Mouse (Mus musculus) neural tube, embryonic 13.5 days (tissue): ENCODE results near the gene Mad2l1bp. TPM values are rescaled to one million over a fixed set of nuclear protein-coding genes. Genes with fewer than 3 reads are reported as not detected.

Source experiments
- ATAC-seq: fragments of 200-750 bp; cut with Nextera tagmentation; 2 replicates; pipeline ENCODE4 v1.8.0; 2017; ENCODE audit warnings: low read depth, mild to moderate bottlenecking, moderate TSS enrichment, moderate library complexity
- H3K27ac ChIP-seq: fragments of 300-500 bp; sonication (generic); replicated peaks from 2 replicates; pipeline ENCODE4 v1.5.1; 2015; ENCODE audit warnings: moderate library complexity, mild to moderate bottlenecking, inconsistent platforms
- H3K27me3 ChIP-seq: fragments of 300-500 bp; sonication (generic); 2 replicates; pipeline ENCODE4 v1.6.1; 2015; ENCODE audit warnings: mild to moderate bottlenecking, inconsistent platforms
- H3K36me3 ChIP-seq: fragments of 300-500 bp; sonication (generic); 2 replicates; pipeline ENCODE4 v1.6.1; 2015; ENCODE audit warnings: mild to moderate bottlenecking, inconsistent platforms
- H3K4me1 ChIP-seq: fragments of 300-500 bp; sonication (generic); replicated peaks from 2 replicates; pipeline ENCODE4 v1.6.1; 2015; ENCODE audit warnings: inconsistent platforms
- H3K4me2 ChIP-seq: fragments of 300-500 bp; sonication (generic); 2 replicates; pipeline ENCODE4 v1.6.1; 2015; ENCODE audit warnings: inconsistent platforms, mild to moderate bottlenecking, moderate library complexity
- H3K4me3 ChIP-seq: fragments of 300-500 bp; sonication (generic); 2 replicates; pipeline ENCODE4 v1.5.1; 2015; ENCODE audit warnings: mild to moderate bottlenecking, inconsistent platforms
- H3K9ac ChIP-seq: fragments of 300-500 bp; sonication (generic); 2 replicates; pipeline ENCODE4 v1.6.1; 2015; ENCODE audit warnings: moderate library complexity, mild to moderate bottlenecking, inconsistent platforms
- H3K9me3 ChIP-seq: fragments of 300-500 bp; sonication (generic); 2 replicates; pipeline ENCODE4 v1.6.1; 2016; ENCODE audit warnings: inconsistent platforms
- WGBS: fragments of 180-500 bp; shearing (Covaris S2); methylation state at CpG from one replicate; pipeline ENCODE4 v1.1.7; 2015; 5-methylcytosine and 5-hydroxymethylcytosine counted together
- polyA plus RNA-seq: library from polyadenylated mRNA; unstranded; fragments of >200 nt; fragmentation: Nextera tagmentation; extraction: Ambion mirVana; gene quantifications from 2 replicates; pipeline ENCODE4 v1.2.1, GENCODE M21; 2015

The Mad2l1bp gene
- polyA plus RNA-seq, 1 experiment from 2014 or later, result 30.8 TPM

GRCm38 (mm10) chr17:46101906-46102305 is 51.4 kb downstream of the Mad2l1bp start:
- H3K27me3 ChIP-seq, result 0 out of 2 replicates have a peak, but pooled peaks cover 6% of the 10 kb centered on the region
- H3K4me2 ChIP-seq, result no peak overlapping the region
- 75% methylated on average over 9 of the region's 9 CpGs for WGBS
- ATAC-seq, result no peak
- no peak overlapping the region for H3K4me3 ChIP-seq
- no peaks in the 10 kb centered on the region for H3K4me1 ChIP-seq
- H3K9ac ChIP-seq, result no peak overlapping the region
- no peak overlapping the region for H3K27ac ChIP-seq
- H3K9me3 ChIP-seq, result no peaks in the 10 kb centered on the region
- no peaks in the 10 kb centered on the region for H3K36me3 ChIP-seq

DNA sequence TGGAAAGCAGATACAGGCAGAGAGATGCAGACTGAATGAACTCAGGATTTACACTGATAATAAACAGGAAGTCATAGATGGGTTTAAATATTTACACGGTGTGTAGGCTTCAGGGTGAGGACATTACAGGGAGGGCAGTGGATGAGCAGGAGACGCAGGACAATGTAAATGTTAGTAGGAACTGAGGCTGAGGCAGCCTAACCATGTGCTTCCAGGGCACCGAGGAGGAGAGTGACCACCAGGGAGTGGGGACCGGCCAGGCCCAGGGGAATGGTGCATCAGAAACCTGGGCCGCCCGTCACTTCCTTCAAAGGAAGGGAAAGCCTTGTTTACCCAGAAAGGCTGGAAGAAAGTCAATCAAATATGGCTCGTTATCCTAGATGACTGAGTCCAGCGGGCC is 54.8 kb downstream of the Mad2l1bp start:
- Histone ChIP-seq H3K4me3 (no peak overlapping the region), H3K27ac (no peak overlapping the region), H3K4me1 (no peaks in the 10 kb centered on the region), H3K9me3 (no peaks in the 10 kb centered on the region), H3K9ac (no peak overlapping the region), H3K36me3 (no peaks in the 10 kb centered on the region), H3K4me2 (no peak overlapping the region), H3K27me3 (no peaks in the 10 kb centered on the region)
- ATAC-seq, result no peak
- 65% methylated on average over 8 of the region's 8 CpGs for WGBS

Other genes starting within 250 kb of the Mad2l1bp start
- 2.6 and 3.0 TPM in 2 replicates for gene Vegfa, start 121.2 kb downstream of the Mad2l1bp start, polyA plus RNA-seq
- gene Mrps18a, start 42.6 kb downstream of the Mad2l1bp start, polyA plus RNA-seq, result 144 and 154 TPM in 2 replicates
- 17.3 and 19.9 TPM in 2 replicates for gene Rsph9, start 9.3 kb downstream of the Mad2l1bp start, polyA plus RNA-seq
- 35.9 and 38.2 TPM in 2 replicates for gene Gtpbp2, start 7.5 kb upstream of the Mad2l1bp start, polyA plus RNA-seq
- 8.0 and 8.4 TPM in 2 replicates for gene Polh, start 49.1 kb upstream of the Mad2l1bp start, polyA plus RNA-seq
- gene Xpo5, start 49.2 kb upstream of the Mad2l1bp start, polyA plus RNA-seq, result 34.3 and 35.2 TPM in 2 replicates
- 84.3 and 93.8 TPM in 2 replicates for gene Polr1c, start 94.5 kb upstream of the Mad2l1bp start, polyA plus RNA-seq
- gene Yipf3, start 94.5 kb upstream of the Mad2l1bp start, polyA plus RNA-seq, result 81.9 and 83.1 TPM in 2 replicates
- gene Lrrc73, start 100.0 kb upstream of the Mad2l1bp start, polyA plus RNA-seq, result 5.2 and 5.8 TPM in 2 replicates
- 35.7 and 36.7 TPM in 2 replicates for gene Tjap1, start 129.5 kb upstream of the Mad2l1bp start, polyA plus RNA-seq
- 9.0 and 9.6 TPM in 2 replicates for gene Dlk2, start 143.9 kb upstream of the Mad2l1bp start, polyA plus RNA-seq
- 8.1 and 9.2 TPM in 2 replicates for gene Abcc10, start 174.8 kb upstream of the Mad2l1bp start, polyA plus RNA-seq
- 20.1 and 20.2 TPM in 2 replicates for gene Zfp318, start 230.2 kb upstream of the Mad2l1bp start, polyA plus RNA-seq